Mouse (Mus musculus) intestine, embryonic 16.5 days (tissue): ENCODE data around the gene Ugt2b36. TPM values are rescaled to one million over a fixed set of nuclear protein-coding genes. Genes with fewer than 3 reads are reported as not detected.

ENCODE experiments used
- polyA plus RNA-seq: library from polyadenylated mRNA; unstranded; fragments of >200 nt; fragmentation: Nextera tagmentation; extraction: Ambion mirVana; gene quantifications from 2 replicates; pipeline ENCODE4 v1.2.1, GENCODE M21; 2015

Gene Ugt2b36
- polyA plus RNA-seq, 1 experiment from 2014 or later, result 28.9 TPM

Other genes with a start within 250 kb of the Ugt2b36 start
- gene Ugt2b34, start 185.6 kb downstream of the Ugt2b36 start, polyA plus RNA-seq, result 170 and 172 TPM in 2 replicates
- gene Ugt2b1, start 166.0 kb downstream of the Ugt2b36 start, polyA plus RNA-seq, result 0.05 and 0.10 TPM in 2 replicates
- gene Ugt2b35, start 91.7 kb downstream of the Ugt2b36 start, polyA plus RNA-seq, result 1.8 and 2.7 TPM in 2 replicates
- 106 and 138 TPM in 2 replicates for gene Ugt2b5, start 47.8 kb upstream of the Ugt2b36 start, polyA plus RNA-seq
- gene Ugt2b37, start 162.2 kb upstream of the Ugt2b36 start, polyA plus RNA-seq, result not detected in 2 replicates
- gene Ugt2a3, start 244.6 kb upstream of the Ugt2b36 start, polyA plus RNA-seq, result 4.8 and 6.1 TPM in 2 replicates